Mouse (Mus musculus) heart, adult 2 months (tissue): ENCODE measurements at regions not wholly inside any gene's neighbourhood (a gene's known extent, or its start where the extent isn't known, plus 50 kb on each side); places are given as distances from the start of the nearest gene placed in this dataset.

Experiments used
- CTCF ChIP-seq: fragments of 200-600 bp; IDR thresholded peaks from 2 replicates; pipeline ENCODE4 v1.8.1; 2022; ENCODE audit warnings: antibody characterized with exemption, mild to moderate bottlenecking, moderate library complexity
- EP300 ChIP-seq: fragments of 200-500 bp; IDR thresholded peaks from 2 replicates; pipeline ENCODE4 v1.6.1; 2011; ENCODE audit warnings: low read depth, low read length, control low read depth; ENCODE audit not compliant: insufficient read depth
- POLR2A ChIP-seq: fragments of 200-500 bp; IDR thresholded peaks from 2 replicates; pipeline ENCODE4 v1.6.1; 2011; ENCODE audit warnings: mild to moderate bottlenecking, low read depth, low read length, control low read depth; ENCODE audit not compliant: insufficient read depth

DNA sequence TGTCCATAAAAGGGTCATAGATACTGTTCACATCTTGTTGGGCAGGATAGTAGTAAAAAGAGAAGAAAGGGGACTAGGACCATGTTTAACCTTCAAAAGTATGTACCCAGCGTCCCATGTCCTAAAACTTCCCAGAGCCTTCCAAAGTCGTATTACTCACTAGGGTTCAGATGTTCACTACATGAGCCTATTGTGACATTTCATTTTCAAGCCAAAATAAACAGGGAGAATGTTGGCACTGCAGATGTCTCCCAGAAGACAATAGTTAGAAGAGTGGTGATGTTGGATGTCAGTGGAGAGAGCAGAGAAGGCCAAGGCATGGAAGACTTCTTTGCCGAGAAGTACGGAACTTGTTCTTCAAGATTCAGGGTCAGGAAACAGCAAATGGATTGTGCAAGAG, 187.9 kb downstream of the Mid1ip1 start:
- TF ChIP-seq CTCF (no peak), POLR2A (no peak), EP300 (no peak)
